Mouse (Mus musculus) left cerebral cortex, postnatal 25 days (tissue): ENCODE measurements at regions not wholly inside any gene's neighbourhood (a gene's known extent, or its start where the extent isn't known, plus 50 kb on each side); places are given as distances from the start of the nearest gene placed in this dataset.
A peak's percentile ranks its signal among the peaks of the same experiment; 100 is the strongest.

Experiments
- DNase-seq, 2 experiments: peaks; one replicate each; pipeline ENCODE4 v3.0.0; 2022; ENCODE audit warnings: low spot score in 2 of 2, mixed read lengths in 1 of 2
- intact Hi-C: fragments of 180-260 bp; cut with DNase I; formaldehyde crosslinking; loops from one replicate; pipeline ENCODE4 v1.15.1; 2025
- microRNA-seq, 2 experiments: library from miRNA; unstranded; fragments of <30 nt; microRNA quantifications; one replicate each; pipeline ENCODE4 v1.2.0; 2022

DNA sequence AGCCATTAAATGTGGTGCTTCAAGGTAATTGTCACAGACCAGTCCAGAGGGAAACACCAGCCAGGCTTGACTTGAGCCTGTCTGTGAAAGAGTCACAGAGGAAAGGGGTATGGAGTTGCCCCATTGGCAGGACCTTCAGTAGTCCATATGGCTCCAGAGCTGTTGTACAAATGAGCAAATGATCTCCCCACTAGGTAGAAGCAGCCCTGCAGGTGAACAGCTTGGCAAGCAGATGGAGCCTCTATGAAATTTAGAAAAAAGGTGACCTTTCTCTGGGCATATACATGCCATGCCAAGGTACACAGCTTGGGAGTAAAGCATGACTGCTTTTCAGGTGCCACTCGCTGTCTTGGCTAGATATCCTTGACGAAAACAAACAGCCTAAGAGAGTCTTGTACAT, 938.4 kb downstream of the Stpg2 start:
- intact Hi-C loops = no loop called here
- DNase-seq = no peak

DNA sequence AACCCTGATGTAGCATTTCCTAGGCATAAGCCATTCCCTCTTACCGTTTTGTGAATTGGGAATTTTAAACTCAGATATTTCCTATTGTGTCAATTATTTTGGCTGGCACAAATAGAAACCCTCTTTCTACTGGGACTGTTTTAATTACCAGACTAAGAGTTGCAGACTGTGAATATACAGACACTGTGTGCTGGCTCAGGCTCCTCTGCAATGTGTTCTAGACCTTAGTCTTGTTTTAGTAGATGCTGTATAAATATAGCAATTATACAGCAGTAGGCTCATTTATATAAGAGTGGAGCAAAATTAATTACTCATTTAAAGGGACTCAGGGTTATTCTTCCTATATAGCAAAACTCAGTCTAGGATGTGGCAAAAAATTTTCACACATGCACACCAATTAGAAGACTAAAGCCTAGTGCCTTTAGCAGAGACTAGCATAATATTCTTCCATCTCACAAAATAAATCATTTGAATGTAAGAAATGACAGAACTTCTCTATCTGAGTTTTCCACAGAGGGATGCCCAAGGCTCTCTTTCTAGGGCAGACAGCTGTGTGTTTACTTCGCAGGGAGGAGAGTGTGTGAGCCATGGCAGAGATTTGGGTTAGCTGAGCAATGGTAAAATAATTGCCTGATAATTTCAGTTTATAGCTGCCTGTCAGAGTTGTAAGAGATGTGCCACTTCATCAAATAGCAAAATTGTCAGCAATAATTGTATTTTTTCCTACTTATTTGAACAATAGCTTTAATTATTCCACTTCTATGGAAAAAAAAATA, 941.9 kb downstream of the Stpg2 start:
- intact Hi-C loops = no loop called here
- DNase-seq = peak in 1 of 2 experiments; percentile 36

DNA sequence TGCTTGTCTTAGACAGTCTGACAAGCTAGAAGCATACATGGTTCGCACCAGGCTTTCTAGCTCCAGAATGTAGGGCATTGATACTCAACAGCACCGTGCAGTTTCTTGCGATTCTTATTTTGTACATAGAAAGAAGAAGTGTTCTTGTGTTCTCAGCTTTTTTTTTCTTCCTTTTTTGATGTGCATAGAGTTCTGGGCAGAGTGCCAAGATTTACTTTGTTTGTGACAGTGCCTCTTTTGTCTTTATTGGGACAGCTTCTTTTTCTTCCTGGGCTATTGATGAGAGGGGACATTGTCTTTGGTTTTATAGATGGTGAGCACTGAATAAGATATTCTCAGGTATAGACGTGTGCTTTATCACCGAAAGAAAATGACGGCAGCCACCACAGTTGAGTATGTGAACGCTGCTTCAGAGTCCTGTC, 945.0 kb downstream of the Stpg2 start:
- peak; percentile 18 to 35 for DNase-seq
- intact Hi-C loops = no loop called here

DNA sequence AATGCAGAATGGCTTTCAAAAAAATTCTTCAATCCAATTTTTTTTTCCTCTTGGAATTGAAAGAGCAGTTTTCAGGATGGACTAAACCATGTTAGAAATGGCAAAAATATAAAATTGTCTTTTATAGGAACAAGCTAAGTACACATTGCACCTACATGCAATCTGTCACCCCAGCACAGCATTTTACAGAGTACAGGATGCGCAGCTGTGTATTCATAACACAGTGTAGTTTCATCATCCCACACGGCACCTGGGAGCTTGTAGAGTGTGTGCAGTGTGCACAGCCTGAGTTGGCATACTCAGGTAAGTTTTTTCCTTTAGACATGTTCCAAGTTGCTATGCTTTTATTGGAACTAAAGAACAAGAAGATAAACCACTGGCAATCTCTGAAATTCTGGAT, 974.0 kb downstream of the Stpg2 start:
- intact Hi-C loops = loop anchor here (2.0 to 5.0 kb wide), 3 partner anchors 95 to 1073 kb away; no protein-coding TSS in a partner anchor
- peak; percentile 63 to 93 for DNase-seq

DNA sequence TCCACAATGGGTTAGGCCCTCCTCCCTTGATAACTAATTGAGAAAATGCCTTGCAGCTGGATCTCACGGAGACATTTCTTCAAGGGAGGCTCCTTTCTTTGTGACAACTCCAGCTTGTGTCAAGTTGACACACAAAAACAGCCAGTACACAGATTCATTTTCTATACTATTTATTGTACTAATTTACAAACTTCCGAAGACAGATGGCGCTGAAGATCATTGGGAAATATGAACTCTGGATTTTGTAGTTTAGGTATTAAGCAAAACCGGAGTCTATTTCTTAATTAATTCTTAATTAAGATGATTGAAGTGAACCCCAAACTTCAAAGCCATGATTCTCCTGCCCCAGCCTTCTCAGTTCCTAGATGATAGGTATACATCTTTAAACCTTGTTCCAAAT, 977.2 kb downstream of the Stpg2 start:
- intact Hi-C loops = loop anchor here (5.0 to 10.0 kb wide), 2 partner anchors 1280 to 1652 kb away; no protein-coding TSS in a partner anchor

DNA sequence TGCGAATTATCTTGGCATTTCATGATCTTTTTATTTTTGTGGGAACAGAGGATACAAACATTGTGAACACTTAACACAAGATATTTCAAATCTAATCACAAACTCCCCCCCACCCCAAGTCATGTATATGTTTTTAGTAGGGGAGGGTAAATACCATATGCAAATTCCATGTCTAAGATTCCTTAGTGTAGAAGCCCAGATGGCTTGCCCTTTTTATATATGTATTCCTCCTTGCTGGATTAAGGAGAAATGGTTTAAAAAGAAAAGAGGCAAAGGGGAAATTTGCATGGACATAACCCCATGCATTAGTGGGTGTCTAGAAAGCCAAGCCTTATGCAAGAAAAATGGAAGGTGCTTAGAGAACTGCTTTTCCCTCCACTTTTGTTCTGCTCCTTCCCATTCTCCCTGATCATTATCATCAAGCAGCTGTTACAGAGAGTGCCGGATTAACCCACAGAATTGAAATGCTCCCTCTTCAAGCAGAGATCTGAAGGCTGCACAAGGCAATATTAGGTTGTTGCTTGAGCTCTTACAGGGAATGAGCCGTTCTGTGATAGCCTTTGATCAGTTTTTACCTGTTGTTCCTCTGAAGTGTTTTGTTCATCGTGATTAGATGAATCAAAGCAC, 979.5 kb downstream of the Stpg2 start:
- intact Hi-C loops = loop anchor here (5.0 to 10.0 kb wide), 2 partner anchors 1277 to 1650 kb away; no protein-coding TSS in a partner anchor
- DNase-seq = no peak

More for the DNA sequence above, 977.2 kb downstream of the Stpg2 start:
- DNase-seq = no peak

DNA sequence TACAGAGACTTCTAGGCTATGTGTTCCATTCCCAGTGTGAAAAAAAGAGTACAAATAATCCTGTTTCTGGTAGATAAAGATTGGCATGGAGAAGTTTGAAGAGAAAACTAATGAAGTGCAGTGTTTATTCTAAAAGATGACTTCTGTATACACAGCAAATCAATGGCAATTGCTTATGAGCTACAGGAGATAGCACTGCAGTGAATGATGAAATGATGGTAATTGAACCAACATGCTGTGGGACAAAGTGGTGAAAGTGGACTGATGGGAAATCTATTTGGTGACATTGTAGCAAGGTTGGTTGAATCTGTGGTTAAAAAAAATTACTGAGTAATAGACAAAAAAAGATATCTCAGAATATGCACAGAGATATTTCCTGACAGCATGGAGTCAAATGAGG, 1000.4 kb downstream of the Stpg2 start:
- intact Hi-C loops = no loop called here
- no peak for DNase-seq

DNA sequence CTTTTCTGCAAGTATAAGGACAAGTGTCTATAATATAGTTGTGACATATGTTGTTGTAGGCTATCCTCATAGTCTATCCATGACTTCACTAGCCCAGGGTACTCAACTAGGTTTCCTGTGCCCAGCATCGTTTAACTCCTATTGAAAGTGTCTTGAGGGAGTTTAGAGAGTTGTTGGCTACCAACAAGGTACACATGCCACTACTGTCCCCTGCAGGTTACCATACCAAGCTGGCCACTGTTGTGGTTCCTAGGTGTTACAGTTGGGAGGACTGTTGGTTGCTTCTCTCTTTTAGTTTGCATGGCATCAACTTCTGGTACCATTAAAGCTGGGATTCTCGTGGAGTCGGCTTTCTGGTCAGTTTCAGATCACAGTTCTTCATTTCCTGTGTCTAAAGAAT, 990.7 kb downstream of the Pdha2 start:
- intact Hi-C loops = no loop called here
- no peak for DNase-seq

DNA sequence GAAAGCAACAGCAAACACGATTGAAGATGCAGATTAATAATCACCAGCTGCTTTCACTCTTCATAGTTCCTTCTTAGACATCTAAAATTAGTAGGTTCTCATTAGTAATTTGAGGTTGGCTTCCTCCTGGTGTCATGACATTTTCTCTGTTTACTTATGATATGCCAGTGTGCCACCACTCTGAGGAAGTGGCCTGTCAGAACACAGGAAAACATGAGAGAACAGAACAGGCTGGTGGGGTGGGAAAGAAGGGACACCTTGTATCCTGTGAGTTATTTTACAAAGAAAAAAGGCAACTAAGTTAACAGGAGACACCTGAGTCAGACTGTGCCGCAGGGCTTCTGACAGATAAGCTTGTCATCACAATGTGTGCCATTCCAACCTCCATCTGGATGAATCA, 981.4 kb downstream of the Pdha2 start:
- DNase-seq = no peak
- intact Hi-C loops = no loop called here

DNA sequence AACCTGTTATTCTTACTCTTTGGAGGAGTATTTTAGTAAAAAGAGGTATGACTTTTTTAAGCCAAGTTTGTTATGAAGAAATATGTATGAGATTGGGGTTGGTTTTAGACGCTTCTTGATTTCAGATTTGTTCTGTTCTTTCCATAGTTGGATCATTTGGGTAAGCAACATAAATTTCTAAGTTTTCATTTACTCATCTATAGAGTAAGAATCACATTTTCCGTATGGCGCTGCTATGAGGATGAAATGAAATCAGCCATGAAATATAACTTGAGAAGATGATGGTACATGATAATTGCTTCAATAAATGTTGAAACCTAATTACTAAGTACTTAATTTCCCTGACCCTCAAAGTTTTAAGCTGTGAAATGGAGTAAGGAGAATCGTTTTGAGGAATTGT, 979.0 kb downstream of the Pdha2 start:
- intact Hi-C loops = no loop called here
- DNase-seq = no peak

DNA sequence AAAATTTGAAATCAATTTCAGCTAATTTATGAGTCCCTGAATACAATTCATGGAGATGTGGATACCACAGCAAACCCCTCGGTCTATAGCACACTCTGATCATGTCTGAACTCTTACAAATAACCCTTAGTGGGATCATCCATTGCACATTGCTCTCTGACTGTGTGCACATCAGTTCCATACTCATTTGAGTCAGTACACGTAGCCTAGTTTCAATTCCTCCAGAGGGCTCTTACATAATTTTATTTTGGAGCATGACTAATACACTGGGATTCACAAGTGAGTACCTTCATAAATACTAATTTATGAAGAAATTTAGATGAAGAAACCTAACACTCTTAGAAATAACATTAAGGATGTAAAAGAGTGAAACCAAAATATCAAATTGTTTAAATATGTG, 978.3 kb downstream of the Pdha2 start:
- intact Hi-C loops = no loop called here
- no peak for DNase-seq

DNA sequence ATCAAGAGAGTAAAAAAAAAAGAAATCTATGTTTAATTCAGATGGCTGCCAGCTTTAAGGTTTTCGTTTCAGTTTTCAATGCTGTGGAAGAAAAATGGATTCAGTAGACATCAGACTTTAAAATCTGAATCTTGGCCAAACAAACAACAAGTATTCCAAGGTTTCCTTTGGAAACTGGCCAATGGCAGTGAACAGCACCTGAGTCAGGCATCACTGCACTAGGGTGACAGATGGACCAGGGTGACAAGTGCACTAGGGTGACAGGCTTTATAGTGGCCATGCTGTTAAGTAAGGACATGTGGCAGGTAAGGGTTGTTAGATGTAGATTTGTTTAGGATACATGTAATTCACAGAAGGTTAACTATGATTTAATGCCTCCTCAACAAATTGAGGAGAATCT, 972.9 kb downstream of the Pdha2 start:
- intact Hi-C loops = no loop called here
- no peak for DNase-seq

Small RNA genes in the stretch of these regions (microRNA-seq; reads per million reads assigned to microRNA genes)
- gene Mir7j = 14.1 to 15.1 reads per million in 2 experiments
